Mouse (Mus musculus): Measurements from ENCODE around the gene Gm20518. TPM values are rescaled to one million over a fixed set of nuclear protein-coding genes. Genes with fewer than 3 reads are reported as not detected.

Gm20518 gene
- polyA plus RNA-seq, 1 experiment from 2014 or later: 0.11 TPM

GRCm38 (mm10) chr16:17826500-17826899 is 65.0 kb downstream of the Gm20518 start:
- no peaks in the 10 kb centered on the region for H3K36me3 ChIP-seq (ENCODE audit: insufficient read depth, low read length)
- no peak overlapping the region for H3K4me3 ChIP-seq (ENCODE audit: low read depth, low read length)
- DNase-seq (ENCODE audit: low spot score) (no peak), ATAC-seq (no peak)
- no peaks in the 10 kb centered on the region for H3K9me3 ChIP-seq (ENCODE audit: low read length)
- no peak overlapping the region for H3K9ac ChIP-seq (replicated peaks; ENCODE audit: low read depth)
- no peak overlapping the region for H3K27ac ChIP-seq (ENCODE audit: low read length)
- WGBS: 71% methylated on average over 2 of the region's 2 CpGs
- H3K27me3 ChIP-seq (replicated peaks; ENCODE audit: insufficient read depth, low read length): peaks cover 10% of the 10 kb centered on the region
- H3K4me2 ChIP-seq (replicated peaks; ENCODE audit: low read depth, low read length): no peak overlapping the region
- no peak for TF ChIP-seq EP300 (IDR thresholded peaks at IDR 0.05)
- TF ChIP-seq CTCF (IDR thresholded peaks at IDR 0.05): no peak
- H3K4me1 ChIP-seq (ENCODE audit: insufficient read depth, low read depth, low read length): no peaks in the 10 kb centered on the region

- Histone ChIP-seq H3K4me2 (replicated peaks; ENCODE audit: low read depth, low read length) (no peak overlapping the region), H3K27me3 (replicated peaks; ENCODE audit: insufficient read depth, low read length) (0 out of 2 replicates have a peak, but pooled peaks cover 3% of the 10 kb centered on the region), H3K9ac (replicated peaks; ENCODE audit: low read depth) (no peak overlapping the region), H3K36me3 (ENCODE audit: insufficient read depth, low read length) (no peaks in the 10 kb centered on the region), H3K9me3 (ENCODE audit: low read length) (no peaks in the 10 kb centered on the region), H3K27ac (ENCODE audit: low read length) (no peak overlapping the region), H3K4me3 (ENCODE audit: low read depth, low read length) (no peak overlapping the region), H3K4me1 (ENCODE audit: insufficient read depth, low read depth, low read length) (peaks cover 4% of the 10 kb centered on the region; the same call in 1 of the 2 replicates)
- TF ChIP-seq CTCF (IDR thresholded peaks at IDR 0.05) (no peak), EP300 (IDR thresholded peaks at IDR 0.05) (no peak)
- DNase-seq (ENCODE audit: low spot score) (no peak), ATAC-seq (no peak)
- WGBS: 77% methylated on average over 8 of the region's 8 CpGs
Observed at GRCm38 (mm10) chr16:17816528-17816927, 74.9 kb downstream of the Gm20518 start.

DNA sequence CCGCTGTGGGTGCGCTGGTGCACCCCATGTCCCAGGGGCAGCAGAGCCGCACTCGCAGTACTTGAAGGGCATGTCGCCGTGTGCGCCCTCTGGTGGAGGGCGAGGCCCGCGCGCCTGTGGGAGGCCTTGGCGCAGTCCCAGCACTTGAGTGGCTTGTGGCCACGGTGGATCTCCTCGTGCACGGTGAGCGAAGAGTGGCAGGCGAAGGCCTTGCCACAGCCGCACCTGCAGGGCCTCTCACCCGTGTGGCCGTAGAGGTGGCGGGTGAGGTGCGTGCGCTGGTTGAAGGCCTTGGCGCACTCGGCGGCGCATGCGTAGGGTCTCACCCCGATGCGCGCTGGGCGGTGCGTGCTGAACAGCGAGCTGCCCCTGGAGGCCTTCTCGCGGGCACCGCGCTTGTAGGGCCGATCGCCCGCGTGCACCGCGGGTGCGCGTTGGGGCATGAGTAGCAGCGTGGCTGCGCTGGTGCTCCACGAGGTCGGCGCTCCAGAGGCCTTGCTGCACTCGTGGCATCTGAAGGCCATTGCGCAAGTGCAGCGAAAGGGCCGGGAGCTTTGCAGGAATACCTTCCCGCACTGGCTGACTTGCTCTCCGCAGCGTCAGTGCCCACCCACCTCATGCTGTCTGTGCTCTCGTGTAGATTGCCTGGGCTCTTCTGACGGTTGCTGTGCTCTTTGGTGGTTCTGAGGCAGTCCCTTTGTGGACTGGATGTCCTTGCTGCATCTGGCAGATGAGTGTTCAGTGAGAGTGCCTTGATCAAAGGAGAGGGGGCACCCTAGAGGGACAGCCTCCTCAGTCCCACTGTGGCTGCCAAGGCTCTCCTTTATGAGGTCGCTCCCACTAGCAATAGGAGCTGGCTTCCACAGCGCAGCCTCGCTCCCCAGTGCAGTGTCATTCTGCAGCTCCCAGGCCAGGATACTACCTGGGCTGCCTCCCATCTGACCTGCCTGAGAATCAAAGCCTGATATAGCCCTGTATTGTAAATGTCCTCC is 75.8 kb downstream of the Gm20518 start:
- peaks cover 4% of the 10 kb centered on the region; the same call in 1 of the 2 replicates for H3K4me1 ChIP-seq (ENCODE audit: insufficient read depth, low read depth, low read length)
- H3K9me3 ChIP-seq (ENCODE audit: low read length): no peaks in the 10 kb centered on the region
- 4% methylated on average over 55 of the region's 63 CpGs for WGBS

DNA sequence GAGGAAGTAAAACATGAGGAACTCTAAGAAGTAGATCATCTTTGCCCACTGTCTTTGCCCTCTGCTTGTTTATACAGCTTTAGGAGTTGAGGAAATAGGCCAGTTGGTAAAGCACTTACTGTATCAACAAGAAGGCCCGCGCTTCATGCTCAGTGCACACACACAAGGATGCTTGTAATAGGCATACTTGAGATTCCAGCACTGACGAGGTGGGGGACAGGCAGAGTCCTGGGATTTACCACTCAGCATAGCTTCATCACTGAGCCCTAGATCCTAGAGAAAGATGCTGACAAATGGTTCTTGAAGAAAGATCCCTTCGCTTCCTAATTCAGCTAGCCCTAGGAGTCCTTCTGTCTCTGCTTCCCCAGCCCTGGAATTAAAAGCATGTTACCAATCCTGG is 78.3 kb downstream of the Gm20518 start:
- Histone ChIP-seq H3K4me1 (ENCODE audit: insufficient read depth, low read depth, low read length) (peaks cover 4% of the 10 kb centered on the region; the same call in 1 of the 2 replicates), H3K4me3 (ENCODE audit: low read depth, low read length) (no peak overlapping the region), H3K4me2 (replicated peaks; ENCODE audit: low read depth, low read length) (no peak overlapping the region), H3K36me3 (ENCODE audit: insufficient read depth, low read length) (no peaks in the 10 kb centered on the region), H3K27ac (ENCODE audit: low read length) (no peak overlapping the region), H3K9ac (replicated peaks; ENCODE audit: low read depth) (no peak overlapping the region), H3K9me3 (ENCODE audit: low read length) (no peaks in the 10 kb centered on the region), H3K27me3 (replicated peaks; ENCODE audit: insufficient read depth, low read length) (0 out of 2 replicates have a peak, but pooled peaks cover 3% of the 10 kb centered on the region)
- DNase-seq (ENCODE audit: low spot score) (no peak), ATAC-seq (no peak)
- WGBS: 36% methylated on average over 4 of the region's 4 CpGs
- TF ChIP-seq CTCF (IDR thresholded peaks at IDR 0.05): no peak
- TF ChIP-seq EP300 (IDR thresholded peaks at IDR 0.05): no peak

More for the DNA sequence above, 75.8 kb downstream of the Gm20518 start:
- no peaks in the 10 kb centered on the region for H3K36me3 ChIP-seq (ENCODE audit: insufficient read depth, low read length)
- peak; percentile 97 for TF ChIP-seq CTCF (IDR thresholded peaks at IDR 0.05)
- TF ChIP-seq EP300 (IDR thresholded peaks at IDR 0.05): no peak
- no peak overlapping the region for H3K9ac ChIP-seq (replicated peaks; ENCODE audit: low read depth)
- H3K27ac ChIP-seq (ENCODE audit: low read length): no peak overlapping the region
- H3K4me2 ChIP-seq (replicated peaks; ENCODE audit: low read depth, low read length): peak overlapping the region; percentile 74
- peak overlapping the region; percentile 35 for H3K4me3 ChIP-seq (ENCODE audit: low read depth, low read length)
- H3K27me3 ChIP-seq (replicated peaks; ENCODE audit: insufficient read depth, low read length): 0 out of 2 replicates have a peak, but pooled peaks cover 3% of the 10 kb centered on the region
- ATAC-seq (peak; percentile 78), DNase-seq (ENCODE audit: low spot score) (peak; percentile 82)

DNA sequence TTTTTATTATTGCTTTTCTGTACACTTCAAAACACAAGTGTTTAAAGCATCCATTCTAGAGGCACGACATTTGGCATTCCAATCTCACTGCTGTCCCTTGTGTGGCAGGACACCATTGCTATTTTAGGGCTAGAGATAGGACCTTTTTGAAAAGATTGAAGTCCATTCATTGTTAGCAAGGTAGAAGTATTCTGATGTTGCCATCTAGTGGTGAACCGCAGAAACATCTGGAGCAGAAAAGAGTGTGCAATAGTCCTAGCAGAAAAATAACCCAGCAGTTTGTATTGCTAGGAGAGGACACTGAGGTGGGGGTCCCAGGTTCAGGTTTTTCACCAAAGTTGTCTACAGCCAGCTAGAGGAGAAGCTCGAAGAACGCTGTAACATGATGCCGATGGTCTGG is 79.4 kb downstream of the Gm20518 start:
- peaks cover 3% of the 10 kb centered on the region; the same call in 1 of the 2 replicates for H3K27me3 ChIP-seq (replicated peaks; ENCODE audit: insufficient read depth, low read length)
- H3K9ac ChIP-seq (replicated peaks; ENCODE audit: low read depth): no peak overlapping the region
- TF ChIP-seq EP300 (IDR thresholded peaks at IDR 0.05) (no peak), CTCF (IDR thresholded peaks at IDR 0.05) (peak; percentile 89)
- no peak for ATAC-seq
- WGBS: 5% methylated on average over 5 of the region's 5 CpGs
- peak; percentile 81 for DNase-seq (ENCODE audit: low spot score)
- H3K36me3 ChIP-seq (ENCODE audit: insufficient read depth, low read length): no peaks in the 10 kb centered on the region
- no peak overlapping the region for H3K27ac ChIP-seq (ENCODE audit: low read length)
- H3K9me3 ChIP-seq (ENCODE audit: low read length): no peaks in the 10 kb centered on the region
- no peak overlapping the region for H3K4me2 ChIP-seq (replicated peaks; ENCODE audit: low read depth, low read length)
- H3K4me3 ChIP-seq (ENCODE audit: low read depth, low read length): no peak overlapping the region
- peaks cover 12% of the 10 kb centered on the region for H3K4me1 ChIP-seq (ENCODE audit: insufficient read depth, low read depth, low read length)

DNA sequence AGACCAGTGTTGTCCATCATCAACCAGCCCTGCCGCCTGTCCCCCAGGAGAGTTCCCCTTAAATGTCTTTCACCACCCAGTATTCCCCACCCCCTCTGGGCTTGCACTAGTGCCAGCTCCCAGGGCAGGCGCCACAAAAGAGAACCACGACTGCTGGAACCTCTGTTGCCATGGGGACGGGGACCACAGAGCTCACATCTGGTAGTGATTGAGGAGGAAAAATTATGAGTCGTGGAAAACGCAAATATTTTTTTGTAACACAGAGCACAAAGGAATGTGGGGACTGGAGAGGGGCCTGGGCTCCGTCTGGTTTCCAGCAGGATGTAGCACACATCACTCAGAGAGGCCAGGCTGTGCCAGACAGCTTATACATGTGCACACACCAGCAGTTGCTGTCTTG is 81.8 kb downstream of the Gm20518 start:
- H3K9ac ChIP-seq (replicated peaks; ENCODE audit: low read depth): no peak overlapping the region
- TF ChIP-seq EP300 (IDR thresholded peaks at IDR 0.05) (no peak), CTCF (IDR thresholded peaks at IDR 0.05) (no peak)
- H3K9me3 ChIP-seq (ENCODE audit: low read length): no peaks in the 10 kb centered on the region
- peaks cover 18% of the 10 kb centered on the region for H3K4me1 ChIP-seq (ENCODE audit: insufficient read depth, low read depth, low read length)
- no peak overlapping the region for H3K4me3 ChIP-seq (ENCODE audit: low read depth, low read length)
- ATAC-seq (peak; percentile 44), DNase-seq (ENCODE audit: low spot score) (peak; percentile 72)
- WGBS: 16% methylated on average over 7 of the region's 7 CpGs
- no peak overlapping the region for H3K4me2 ChIP-seq (replicated peaks; ENCODE audit: low read depth, low read length)
- no peaks in the 10 kb centered on the region for H3K36me3 ChIP-seq (ENCODE audit: insufficient read depth, low read length)
- no peak overlapping the region for H3K27ac ChIP-seq (ENCODE audit: low read length)
- H3K27me3 ChIP-seq (replicated peaks; ENCODE audit: insufficient read depth, low read length): peaks cover 10% of the 10 kb centered on the region; the same call in 1 of the 2 replicates
